Mouse (Mus musculus) spleen, adult 2 months (tissue): ENCODE measurements around the gene 1700056E22Rik. TPM values are rescaled to one million over a fixed set of nuclear protein-coding genes. Genes with fewer than 3 reads are reported as not detected.

ENCODE experiments used
- DNase-seq, 2 experiments: peaks; one replicate each; pipeline versions ENCODE4 v3.0.0 to v3.0.0-alpha.2; 2012 to 2021; ENCODE audit warnings: low spot score in 2 of 2, low read depth in 1 of 2
- H3K27ac ChIP-seq: fragments of 200-500 bp; 2 replicates; pipeline ENCODE4 v1.5.1; 2012; ENCODE audit warnings: low read length, inconsistent platforms; ENCODE audit not compliant: insufficient read depth
- H3K27me3 ChIP-seq: fragments of 200-500 bp; 2 replicates; pipeline ENCODE4 v1.6.1; 2012; ENCODE audit warnings: mild to moderate bottlenecking, moderate library complexity, low read length, inconsistent platforms; ENCODE audit not compliant: control insufficient read depth, insufficient read depth
- H3K36me3 ChIP-seq: fragments of 200-500 bp; 2 replicates; pipeline ENCODE4 v1.6.1; 2012; ENCODE audit warnings: mild to moderate bottlenecking, low read length, inconsistent platforms; ENCODE audit not compliant: control insufficient read depth, insufficient read depth
- H3K4me1 ChIP-seq: fragments of 200-500 bp; 2 replicates; pipeline ENCODE4 v1.6.1; 2011; ENCODE audit warnings: inconsistent platforms; ENCODE audit not compliant: control insufficient read depth, insufficient read depth, insufficient read length
- H3K4me3 ChIP-seq: fragments of 200-500 bp; 2 replicates; pipeline ENCODE4 v1.5.1; 2011; ENCODE audit warnings: mild to moderate bottlenecking, inconsistent platforms; ENCODE audit not compliant: insufficient read depth, insufficient read length; ENCODE audit errors: extremely low read depth
- CTCF ChIP-seq: fragments of 200-500 bp; IDR thresholded peaks from 2 replicates; pipeline ENCODE4 v1.5.1; 2011; ENCODE audit warnings: mild to moderate bottlenecking, inconsistent platforms; ENCODE audit not compliant: insufficient read depth, insufficient read length, insufficient replicate concordance; ENCODE audit errors: extremely low read depth
- POLR2A ChIP-seq: fragments of 200-500 bp; IDR thresholded peaks from 2 replicates; pipeline ENCODE4 v1.6.1; 2011; ENCODE audit warnings: low read depth, low read length, inconsistent platforms
- WGBS: fragments of 180-500 bp; shearing (Covaris S2); methylation state at CpG from one replicate; pipeline ENCODE4 v1.1.7; 2018; 5-methylcytosine and 5-hydroxymethylcytosine counted together
- polyA plus RNA-seq: library from polyadenylated mRNA; depleted of rRNA; stranded (reverse); fragments of >200 nt; gene quantifications from 2 replicates; pipeline ENCODE4 v1.2.3, GENCODE M21; 2012; rRNA removed

The 1700056E22Rik gene
- polyA plus RNA-seq: 1.8 and 3.3 TPM in 2 replicates

DNA sequence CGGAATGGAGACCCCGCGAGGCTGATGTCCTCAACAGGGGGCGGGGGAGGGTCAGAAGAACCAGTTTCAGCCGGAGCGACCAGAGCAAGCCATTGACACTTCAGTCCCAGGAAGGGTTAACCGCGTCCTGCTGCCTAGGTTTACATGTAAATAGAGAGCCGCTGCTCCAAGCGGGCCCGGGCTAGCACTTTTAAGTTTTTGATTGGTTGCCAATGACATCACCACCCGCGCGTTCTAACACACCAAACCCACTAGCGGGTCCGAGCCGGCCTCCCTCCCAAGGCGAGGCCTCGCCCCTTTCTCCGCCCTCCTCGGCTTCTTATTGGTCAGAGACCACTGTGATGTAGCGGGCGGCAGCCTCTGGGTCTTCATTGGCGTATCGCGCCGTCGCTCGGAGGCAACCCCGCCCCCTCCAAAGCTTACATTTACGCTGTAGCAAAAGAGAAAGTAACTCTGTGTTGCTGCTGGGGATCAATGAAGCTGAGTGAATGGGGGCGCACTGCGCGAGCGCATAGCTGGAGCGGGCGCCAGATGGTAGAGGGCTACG is at the start of gene 1700056E22Rik:
1700056E22Rik (minus strand) TSS at position 291 of the 547 bp plus-strand sequence.
- Histone ChIP-seq H3K4me3 (peak within 1 kb of the TSS; percentile 86), H3K4me1 (peaks cover 10% of the 10 kb centered on the region; the same call in 1 of the 2 replicates), H3K36me3 (no peaks in the 10 kb centered on the region; the same call in 1 of the 2 replicates), H3K27ac (peak within 1 kb of the TSS; percentile 99), H3K27me3 (no peaks in the 10 kb centered on the region)
- WGBS: 1% methylated on average over 38 of the region's 38 CpGs
- peak; percentile 68 for TF ChIP-seq POLR2A
- TF ChIP-seq CTCF: no peak
- DNase-seq: peak; percentile 98 to 99

DNA sequence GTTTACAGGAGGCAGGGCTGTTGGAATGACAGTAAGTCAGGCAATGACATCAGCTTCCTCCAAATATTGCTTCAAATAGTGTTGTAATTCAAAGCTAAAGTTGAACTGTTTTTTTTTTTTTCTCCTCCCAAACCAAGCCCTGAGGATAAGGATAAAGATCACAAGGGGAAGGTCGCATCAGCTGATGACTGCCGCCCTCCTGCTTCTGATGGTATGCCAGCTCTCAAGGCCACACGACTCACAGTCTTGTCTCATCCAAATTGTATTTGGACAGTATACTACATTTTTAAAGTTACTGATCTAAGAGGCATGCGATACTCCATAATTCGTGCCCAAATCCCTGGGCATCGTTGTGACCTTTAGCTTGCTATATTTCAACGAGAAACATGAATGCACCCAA is 49.1 kb upstream of the 1700056E22Rik start:
- H3K36me3 ChIP-seq: no peaks in the 10 kb centered on the region
- no peak for DNase-seq
- no peak overlapping the region for H3K4me3 ChIP-seq
- WGBS: 81% methylated on average over 7 of the region's 7 CpGs
- no peaks in the 10 kb centered on the region for H3K27me3 ChIP-seq
- TF ChIP-seq CTCF (no peak), POLR2A (no peak)
- peaks cover 9% of the 10 kb centered on the region for H3K4me1 ChIP-seq
- H3K27ac ChIP-seq: no peak overlapping the region

- Histone ChIP-seq H3K4me3 (no peak overlapping the region), H3K27me3 (no peaks in the 10 kb centered on the region), H3K4me1 (peaks cover 9% of the 10 kb centered on the region), H3K36me3 (no peaks in the 10 kb centered on the region), H3K27ac (no peak overlapping the region)
- no peak for DNase-seq
- TF ChIP-seq CTCF (no peak), POLR2A (no peak)
- 78% methylated on average over 3 of the region's 3 CpGs for WGBS
These were observed 48.6 kb upstream of the 1700056E22Rik start for GRCm38 (mm10) chr1:184082661-184083060.

- H3K36me3 ChIP-seq: peaks cover 8% of the 10 kb centered on the region
- WGBS: 46% methylated on average over 3 of the region's 3 CpGs
- H3K27ac ChIP-seq: no peak overlapping the region
- H3K4me3 ChIP-seq: no peak overlapping the region
- TF ChIP-seq CTCF: no peak
- no peak for TF ChIP-seq POLR2A
- H3K27me3 ChIP-seq: no peaks in the 10 kb centered on the region
- peak; percentile 15 to 16 for DNase-seq
- peaks cover 9% of the 10 kb centered on the region for H3K4me1 ChIP-seq
These were observed 45.2 kb upstream of the 1700056E22Rik start for GRCm38 (mm10) chr1:184079304-184079703.

DNA sequence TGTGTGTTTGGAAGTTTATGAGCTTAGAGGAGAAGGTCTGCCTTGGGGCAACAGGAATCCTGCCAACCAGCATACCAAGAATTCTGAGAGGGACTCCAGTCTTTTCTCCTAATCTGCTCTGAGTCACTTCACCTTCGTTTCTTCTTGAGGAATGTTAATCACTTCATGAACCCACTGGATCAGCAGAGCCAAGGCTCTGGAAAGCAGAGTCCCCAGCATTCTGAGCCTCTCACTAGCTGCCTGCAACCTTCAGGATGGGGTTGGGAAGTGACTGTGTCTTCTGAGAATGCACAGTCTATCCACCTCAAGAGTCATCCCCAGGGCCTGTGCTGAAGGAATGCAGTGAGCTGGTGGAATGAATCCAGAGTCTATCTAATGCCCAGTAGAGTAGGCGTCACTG is 42.7 kb upstream of the 1700056E22Rik start:
- no peak overlapping the region for H3K4me3 ChIP-seq
- H3K27me3 ChIP-seq: no peaks in the 10 kb centered on the region
- TF ChIP-seq CTCF (no peak), POLR2A (no peak)
- no peak for DNase-seq
- H3K36me3 ChIP-seq: peaks cover 8% of the 10 kb centered on the region
- WGBS: 84% methylated on average over 2 of the region's 2 CpGs
- peaks cover 9% of the 10 kb centered on the region for H3K4me1 ChIP-seq
- H3K27ac ChIP-seq: no peak overlapping the region

- H3K27ac ChIP-seq: no peak overlapping the region
- WGBS: 88% methylated on average over 6 of the region's 6 CpGs
- H3K4me1 ChIP-seq: peaks cover 9% of the 10 kb centered on the region
- no peaks in the 10 kb centered on the region for H3K27me3 ChIP-seq
- no peak overlapping the region for H3K4me3 ChIP-seq
- peaks cover 10% of the 10 kb centered on the region for H3K36me3 ChIP-seq
- DNase-seq: no peak
- TF ChIP-seq CTCF (no peak), POLR2A (no peak)
These were observed 42.0 kb upstream of the 1700056E22Rik start for GRCm38 (mm10) chr1:184076065-184076464.

- peaks cover 8% of the 10 kb centered on the region; the same call in 1 of the 2 replicates for H3K4me1 ChIP-seq
- no peak overlapping the region for H3K4me3 ChIP-seq
- H3K27ac ChIP-seq: no peak overlapping the region
- WGBS: 90% methylated on average over 12 of the region's 12 CpGs
- no peak for TF ChIP-seq POLR2A
- TF ChIP-seq CTCF: no peak
- H3K36me3 ChIP-seq: peaks cover 14% of the 10 kb centered on the region
- no peaks in the 10 kb centered on the region for H3K27me3 ChIP-seq
- no peak for DNase-seq
These were observed 34.9 kb upstream of the 1700056E22Rik start for GRCm38 (mm10) chr1:184068971-184069370.
